Mouse (Mus musculus) bone marrow macrophage, adult 2 months (primary cell): ENCODE data around the gene Hic2.

ENCODE experiments used
- CTCF ChIP-seq: IDR thresholded peaks from 2 replicates; pipeline ENCODE4 v1.5.1; 2012; ENCODE audit warnings: low read depth, mild to moderate bottlenecking, low read length, moderate library complexity
- POLR2A ChIP-seq: IDR thresholded peaks from 2 replicates; pipeline ENCODE4 v1.6.1; 2012; ENCODE audit warnings: mild to moderate bottlenecking, low read depth, low read length, borderline replicate concordance

DNA sequence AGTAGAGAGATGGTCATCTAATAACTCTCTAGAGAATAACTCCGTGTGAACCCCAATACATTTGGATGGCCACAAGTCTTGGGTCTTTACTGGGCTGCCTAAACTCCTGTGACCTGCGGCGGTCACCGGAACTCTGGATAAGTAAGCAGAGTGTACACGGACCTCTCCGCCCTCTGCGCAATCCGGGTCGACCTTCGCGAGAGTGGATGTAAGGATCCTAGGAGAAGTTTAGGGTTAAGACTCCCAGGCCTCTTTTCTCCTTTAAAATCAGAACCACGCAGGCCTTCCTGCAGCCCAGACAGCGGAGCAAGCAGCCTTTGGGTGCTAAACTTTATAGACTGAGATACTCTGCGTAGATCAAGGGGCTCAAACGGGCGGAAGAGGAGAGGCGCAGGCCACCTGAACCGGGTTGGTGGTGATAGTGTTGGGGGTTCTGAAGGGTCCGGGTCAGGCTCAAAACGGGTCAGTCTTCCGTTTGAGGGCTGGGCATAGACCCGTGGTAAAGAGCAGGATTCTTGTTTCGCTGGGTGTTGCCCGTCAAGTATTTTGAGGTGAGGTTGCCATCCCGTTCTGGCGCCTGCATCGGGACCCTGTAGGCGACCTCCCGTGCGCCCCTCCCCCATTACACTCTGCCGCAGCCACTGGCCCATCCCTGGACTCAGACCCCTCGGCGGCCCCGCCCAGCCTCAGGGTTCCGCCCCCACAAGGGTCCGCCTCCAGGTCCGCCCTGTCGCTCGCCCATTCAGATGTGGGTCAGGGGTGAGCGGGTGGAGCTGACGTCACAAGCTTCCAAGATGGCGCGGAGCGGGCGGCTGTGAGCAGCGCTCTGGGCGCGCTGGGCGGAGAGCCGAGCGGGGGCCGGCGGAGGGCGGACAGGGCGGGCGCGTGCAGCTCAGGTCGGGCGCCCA lies at the start of gene Hic2:
- TF ChIP-seq POLR2A = no peak
- no peak for TF ChIP-seq CTCF
